Mouse (Mus musculus) MEL (cell line): Measurements from ENCODE around the gene Gm364.

Experiments
- CHD2 ChIP-seq: IDR thresholded peaks from 2 replicates; pipeline ENCODE4 v1.6.1; 2011; ENCODE audit warnings: low read length, improper control_type of control experiment
- ETS1 ChIP-seq: IDR thresholded peaks from 2 replicates; pipeline ENCODE4 v1.6.1; 2012; ENCODE audit warnings: low read depth, mild to moderate bottlenecking, inconsistent platforms, low read length, improper control_type of control experiment, moderate library complexity
- HCFC1 ChIP-seq: IDR thresholded peaks from 2 replicates; pipeline ENCODE4 v1.6.1; 2012; ENCODE audit warnings: low read depth, mild to moderate bottlenecking, inconsistent platforms, low read length, improper control_type of control experiment, moderate library complexity
- POLR2A ChIP-seq, 2 experiments: IDR thresholded peaks; 2 replicates each; pipeline ENCODE4 v1.6.1; 2011 to 2012; ENCODE audit warnings: low read length in 2 of 2, mild to moderate bottlenecking in 2 of 2, control low read depth in 1 of 2, improper control_type of control experiment in 1 of 2, low read depth in 1 of 2, moderate library complexity in 1 of 2; ENCODE audit not compliant: control insufficient read depth in 1 of 2, insufficient read depth in 1 of 2, poor library complexity in 1 of 2
- SMC3 ChIP-seq: IDR thresholded peaks from 2 replicates; pipeline ENCODE4 v1.6.1; 2011; ENCODE audit warnings: low read depth, low read length, improper control_type of control experiment
- TBP ChIP-seq: IDR thresholded peaks from 2 replicates; pipeline ENCODE4 v1.8.0; 2011; ENCODE audit warnings: low read depth, low read length, improper control_type of control experiment
- TCF12 ChIP-seq: IDR thresholded peaks from 2 replicates; pipeline ENCODE4 v1.6.1; 2014; ENCODE audit warnings: low read depth, mild to moderate bottlenecking, inconsistent platforms, low read length, improper control_type of control experiment, moderate library complexity
- USF2 ChIP-seq, 2 experiments: IDR thresholded peaks; 2 replicates each; pipeline ENCODE4 v1.6.1; 2011 to 2012; ENCODE audit warnings: improper control_type of control experiment in 2 of 2, low read length in 2 of 2, borderline replicate concordance in 1 of 2, inconsistent platforms in 1 of 2, low read depth in 1 of 2, mild to moderate bottlenecking in 1 of 2; ENCODE audit not compliant: insufficient read depth in 1 of 2

DNA sequence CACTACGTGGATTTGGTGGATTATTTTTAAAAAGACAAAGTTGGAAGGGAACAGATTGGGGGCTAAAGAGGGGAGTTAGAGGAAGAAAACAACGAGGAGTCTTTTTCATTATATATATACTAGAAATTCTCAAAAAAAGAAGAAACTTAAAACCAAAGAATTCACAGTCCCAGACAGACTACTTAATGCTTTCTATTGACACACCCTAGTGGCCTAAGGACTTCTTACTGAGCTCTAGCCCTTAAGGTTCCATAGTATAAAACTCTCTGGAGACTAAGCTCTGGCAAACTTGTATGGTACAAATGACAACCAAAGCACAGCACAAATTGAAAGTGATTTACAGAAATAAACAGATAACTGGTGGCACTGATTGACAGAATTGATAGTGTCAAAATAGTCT, 34.9 kb upstream of the Gm364 start:
- TF ChIP-seq SMC3 = no peak
- no peak for TF ChIP-seq ETS1
- TF ChIP-seq HCFC1 = no peak
- TF ChIP-seq USF2 (IDR thresholded peaks at IDR 0.05; ENCODE audit: borderline replicate concordance in 1 of 2, insufficient read depth in 1 of 2, low read depth in 1 of 2, low read length in 2 of 2) = no peak
- TF ChIP-seq CHD2 = no peak
- TF ChIP-seq TCF12 = no peak
- TF ChIP-seq POLR2A (IDR thresholded peaks at IDR 0.05; ENCODE audit: control insufficient read depth in 1 of 2, insufficient read depth in 1 of 2, low read depth in 1 of 2, low read length in 2 of 2, poor library complexity in 1 of 2) = no peak
- no peak for TF ChIP-seq TBP
